Mouse (Mus musculus) heart, embryonic 13.5 days (tissue): ENCODE measurements around the gene Gm8334. TPM values are rescaled to one million over a fixed set of nuclear protein-coding genes. Genes with fewer than 3 reads are reported as not detected.
"Not testable (repeated sequence)": the region's sequence is repeated elsewhere in the genome, so short reads cannot be mapped to it uniquely, and the experiment has no call there.

Source experiments
- ATAC-seq: fragments of 200-750 bp; cut with Nextera tagmentation; 2 replicates; pipeline ENCODE4 v1.8.0; 2017; ENCODE audit warnings: moderate TSS enrichment; ENCODE audit not compliant: insufficient number of reproducible peaks, low FRiP score, low TSS enrichment; ENCODE audit errors: extremely low read depth
- H3K27ac ChIP-seq: fragments of 300-500 bp; sonication (generic); replicated peaks from 2 replicates; pipeline ENCODE4 v1.5.1; 2015; ENCODE audit warnings: moderate library complexity, mild to moderate bottlenecking, inconsistent platforms
- H3K27me3 ChIP-seq: fragments of 300-500 bp; sonication (generic); replicated peaks from 2 replicates; pipeline ENCODE4 v1.6.1; 2015; ENCODE audit warnings: mild to moderate bottlenecking, inconsistent platforms
- H3K36me3 ChIP-seq: fragments of 300-500 bp; sonication (generic); 2 replicates; pipeline ENCODE4 v1.6.1; 2015; ENCODE audit warnings: mild to moderate bottlenecking, inconsistent platforms
- H3K4me1 ChIP-seq: fragments of 300-500 bp; sonication (generic); 2 replicates; pipeline ENCODE4 v1.6.1; 2015; ENCODE audit warnings: inconsistent platforms
- H3K4me2 ChIP-seq: fragments of 300-500 bp; sonication (generic); 2 replicates; pipeline ENCODE4 v1.6.1; 2015; ENCODE audit warnings: inconsistent platforms, mild to moderate bottlenecking, moderate library complexity
- H3K4me3 ChIP-seq: fragments of 300-500 bp; sonication (generic); 2 replicates; pipeline ENCODE4 v1.5.1; 2015; ENCODE audit warnings: moderate library complexity, mild to moderate bottlenecking, inconsistent platforms
- H3K9ac ChIP-seq: fragments of 300-500 bp; sonication (generic); 2 replicates; pipeline ENCODE4 v1.6.1; 2015; ENCODE audit warnings: inconsistent platforms, mild to moderate bottlenecking, moderate library complexity
- H3K9me3 ChIP-seq: fragments of 300-500 bp; sonication (generic); 2 replicates; pipeline ENCODE4 v1.6.1; 2016; ENCODE audit warnings: inconsistent platforms
- WGBS: fragments of 180-500 bp; shearing (Covaris S2); methylation state at CpG from one replicate; pipeline ENCODE4 v1.1.7; 2015; ENCODE audit warnings: mixed read lengths; 5-methylcytosine and 5-hydroxymethylcytosine counted together
- polyA plus RNA-seq: library from polyadenylated mRNA; unstranded; fragments of >200 nt; fragmentation: Nextera tagmentation; extraction: Ambion mirVana; gene quantifications from 2 replicates; pipeline ENCODE4 v1.2.1, GENCODE M21; 2015

Gene Gm8334
- polyA plus RNA-seq, result not detected in 2 replicates

DNA sequence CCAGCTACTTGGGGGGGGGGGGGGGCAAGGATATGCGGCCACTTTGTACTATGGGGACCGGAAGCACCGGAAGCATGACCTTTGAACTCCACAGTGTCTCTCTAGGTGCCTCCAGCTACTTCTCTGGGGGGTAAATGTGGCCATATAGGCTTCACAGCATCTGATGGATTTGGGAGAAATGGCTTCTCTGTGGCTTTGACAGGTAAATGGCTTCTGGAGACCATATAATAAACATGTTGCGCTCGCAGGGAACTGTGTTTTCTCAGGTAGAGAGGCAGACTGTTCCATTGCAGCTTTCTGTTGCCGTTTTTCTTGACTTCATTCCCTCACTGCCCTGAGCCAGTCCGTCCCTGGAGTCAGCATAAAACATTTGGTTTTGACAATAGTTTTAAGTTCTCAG is at the start of gene Gm8334:
Gm8334 (minus strand) TSS at position 101 of the 400 bp plus-strand sequence.
- not testable (repeated sequence) for H3K4me3 ChIP-seq, H3K4me2 ChIP-seq, H3K4me1 ChIP-seq, ATAC-seq, H3K27ac ChIP-seq, H3K9ac ChIP-seq, H3K9me3 ChIP-seq, H3K27me3 ChIP-seq, H3K36me3 ChIP-seq
- 60% methylated on average over 4 of the region's 7 CpGs for WGBS

DNA sequence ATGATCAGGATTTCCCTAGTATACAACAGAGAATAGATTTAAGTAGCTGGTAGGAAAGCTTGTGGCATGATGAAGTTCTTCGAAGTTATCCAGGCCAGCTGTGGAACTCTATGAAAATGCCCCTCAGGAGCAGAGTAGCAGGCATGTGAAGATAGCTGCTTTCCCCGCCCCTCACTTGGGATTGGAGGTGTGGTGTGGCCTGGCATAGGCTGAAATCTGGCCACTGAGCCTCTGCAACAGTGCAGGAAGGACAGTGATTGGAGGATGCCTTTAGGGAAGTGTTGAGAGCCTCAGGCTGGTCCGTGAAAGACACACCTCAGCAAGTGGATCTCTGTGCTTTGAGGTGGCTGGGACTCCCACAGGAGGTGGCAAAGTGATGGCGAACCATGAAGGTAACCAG is 48.3 kb upstream of the Gm8334 start, which contains the start of gene Gm15127:
Gm15127 (plus strand) TSS at position 301 of the 400 bp plus-strand sequence.
- H3K27me3 ChIP-seq, ATAC-seq, H3K9me3 ChIP-seq, H3K4me1 ChIP-seq, H3K4me2 ChIP-seq, H3K9ac ChIP-seq, H3K36me3 ChIP-seq, H3K27ac ChIP-seq, H3K4me3 ChIP-seq: not testable (repeated sequence)
- 69% methylated on average over 2 of the region's 4 CpGs for WGBS

Other genes with a start within 250 kb of the Gm8334 start
- gene Gm15114, start 126.2 kb downstream of the Gm8334 start, polyA plus RNA-seq, result not detected in 2 replicates
- gene Gm15127, start 48.4 kb upstream of the Gm8334 start, polyA plus RNA-seq, result not detected in 2 replicates
- gene Luzp4, start 242.5 kb upstream of the Gm8334 start, polyA plus RNA-seq, result not detected in 2 replicates